Mouse (Mus musculus): ENCODE data around the gene St5.

DNA sequence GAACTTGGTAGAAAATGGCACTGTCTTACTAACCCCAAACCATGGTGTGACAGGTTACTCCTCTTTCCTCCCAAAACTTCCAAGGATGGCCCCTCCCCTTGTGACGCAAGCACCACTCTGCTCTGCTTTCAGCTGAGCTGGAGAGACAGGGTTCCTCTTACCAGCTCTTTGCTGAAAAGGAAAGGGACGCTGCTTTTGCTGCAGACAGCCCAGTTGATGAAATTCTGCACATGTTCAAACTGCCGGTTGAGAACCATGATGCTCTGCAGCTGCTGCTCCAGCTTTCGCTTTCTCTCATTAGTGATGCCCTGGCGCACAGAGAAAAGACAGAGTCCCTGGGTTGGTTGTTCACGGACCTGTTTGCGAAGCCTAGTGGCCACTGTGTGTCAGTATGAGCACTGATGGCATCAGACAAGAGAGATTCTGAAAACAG, 222.6 kb downstream of the St5 start:
- no peak for TF ChIP-seq CTCF (IDR thresholded peaks at IDR 0.05 in 2 of 3, conservative IDR thresholded peaks at IDR 0.05 in 1 of 3; ENCODE audit: control insufficient read depth in 1 of 3, insufficient read depth in 1 of 3, low read depth in 2 of 3, low read length in 3 of 3, poor library complexity in 1 of 3, severe bottlenecking in 1 of 3)
- TF ChIP-seq RCOR1 (IDR thresholded peaks at IDR 0.05; ENCODE audit: low read depth, low read length): no peak
- no peak for TF ChIP-seq POLR2A (IDR thresholded peaks at IDR 0.05; ENCODE audit: control insufficient read depth in 1 of 2, insufficient read depth in 1 of 2, low read depth in 1 of 2, low read length in 2 of 2, poor library complexity in 1 of 2)
- TF ChIP-seq ZC3H11A (IDR thresholded peaks at IDR 0.05; ENCODE audit: low read depth, low read length): no peak
- TF ChIP-seq E2F4 (IDR thresholded peaks at IDR 0.05; ENCODE audit: borderline replicate concordance, low read depth, low read length): no peak
